Mouse (Mus musculus) ES-CJ7 (cell line): ENCODE results near the gene Med25.

Experiments used
- DNase-seq: peaks from one replicate; pipeline ENCODE4 v3.0.0; 2011; ENCODE audit warnings: low read depth, low spot score

The Med25 gene

GRCm38 (mm10) chr7:44863982-44864494 lies 28.5 kb downstream of the Med25 start:
- DNase-seq: no peak

- no peak for DNase-seq
Measured at GRCm38 (mm10) chr7:44863210-44863609, 29.3 kb downstream of the Med25 start.

GRCm38 (mm10) chr7:44862434-44862833 lies 30.1 kb downstream of the Med25 start:
- no peak for DNase-seq

DNA sequence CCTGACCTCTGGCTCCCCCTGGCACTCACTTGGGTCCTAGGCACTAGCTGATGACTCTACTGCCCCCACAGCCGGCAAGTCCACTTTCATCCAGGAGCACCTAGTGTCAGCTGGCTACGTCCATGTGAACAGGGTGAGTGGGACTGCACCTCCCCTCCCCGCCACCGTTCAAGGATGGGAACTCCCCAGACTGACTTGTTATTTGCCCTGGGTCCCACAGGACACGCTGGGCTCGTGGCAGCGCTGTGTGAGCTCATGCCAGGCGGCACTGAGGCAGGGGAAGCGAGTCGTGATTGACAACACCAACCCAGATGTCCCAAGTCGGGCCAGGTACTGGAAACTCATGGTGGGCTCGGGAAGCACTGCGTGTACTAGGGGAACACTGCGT lies 31.1 kb downstream of the Med25 start:
- DNase-seq: no peak

GRCm38 (mm10) chr7:44860576-44861428 lies 31.7 kb downstream of the Med25 start:
- DNase-seq: peak; percentile 69

DNA sequence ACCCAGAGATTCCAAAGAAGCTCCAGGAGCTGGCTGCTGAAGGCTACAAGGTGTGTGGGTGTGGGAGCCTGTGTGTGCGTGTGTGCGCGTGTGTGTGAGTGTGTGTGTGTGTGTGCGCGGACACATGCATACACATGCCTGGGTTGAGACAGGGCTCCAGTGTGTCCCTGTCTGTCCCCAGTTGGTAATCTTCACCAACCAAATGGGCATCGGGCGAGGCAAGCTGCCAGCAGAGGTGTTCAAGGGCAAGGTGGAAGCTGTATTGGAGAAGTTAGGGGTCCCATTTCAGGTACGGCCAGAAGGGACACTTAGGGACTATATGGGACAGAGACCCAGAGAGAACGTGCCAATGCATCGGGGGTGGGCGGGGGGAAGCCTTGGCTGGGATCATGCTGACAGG lies 32.6 kb downstream of the Med25 start:
- DNase-seq: no peak

- DNase-seq: peak; percentile 82
Measured at GRCm38 (mm10) chr7:44857905-44858304, 34.6 kb downstream of the Med25 start.

GRCm38 (mm10) chr7:44857042-44857552 lies 35.4 kb downstream of the Med25 start, which contains the start of gene Pnkp:
Gene Pnkp (plus strand): TSS chr7:44857139.
- DNase-seq: peak; percentile 94

DNA sequence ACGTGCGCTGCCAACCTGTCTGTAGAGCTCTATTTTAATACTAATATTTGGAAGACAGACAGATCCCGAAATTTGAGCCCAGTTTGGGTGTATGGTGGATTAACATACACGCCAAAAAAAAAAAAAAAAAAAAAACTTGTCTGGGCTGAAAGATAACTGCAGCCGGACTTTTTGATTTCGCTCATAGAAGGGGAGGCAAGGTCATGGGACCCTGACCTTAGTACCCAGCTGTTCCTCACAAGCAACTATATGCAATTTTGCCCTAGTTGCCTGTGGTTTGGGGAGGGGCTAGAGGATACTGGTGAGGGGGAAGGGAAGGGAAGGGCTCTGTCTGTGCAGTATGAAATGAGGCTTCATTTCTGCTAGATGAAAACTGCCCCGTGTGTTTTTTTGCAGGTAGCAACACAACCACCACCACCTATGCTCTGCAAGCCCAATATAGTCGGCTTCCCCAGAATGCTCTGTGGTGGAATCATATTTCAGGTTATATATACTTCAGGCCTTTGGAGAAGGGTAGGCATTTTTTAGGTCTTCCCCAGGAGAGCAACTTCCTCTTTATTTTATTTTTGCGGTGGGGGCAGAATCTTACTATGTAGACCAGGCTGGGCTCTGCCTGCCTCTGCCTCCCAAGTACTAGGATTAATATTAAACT lies 36.1 kb downstream of the Med25 start:
- DNase-seq: no peak

GRCm38 (mm10) chr7:44855036-44855435 lies 37.5 kb downstream of the Med25 start:
- no peak for DNase-seq

DNA sequence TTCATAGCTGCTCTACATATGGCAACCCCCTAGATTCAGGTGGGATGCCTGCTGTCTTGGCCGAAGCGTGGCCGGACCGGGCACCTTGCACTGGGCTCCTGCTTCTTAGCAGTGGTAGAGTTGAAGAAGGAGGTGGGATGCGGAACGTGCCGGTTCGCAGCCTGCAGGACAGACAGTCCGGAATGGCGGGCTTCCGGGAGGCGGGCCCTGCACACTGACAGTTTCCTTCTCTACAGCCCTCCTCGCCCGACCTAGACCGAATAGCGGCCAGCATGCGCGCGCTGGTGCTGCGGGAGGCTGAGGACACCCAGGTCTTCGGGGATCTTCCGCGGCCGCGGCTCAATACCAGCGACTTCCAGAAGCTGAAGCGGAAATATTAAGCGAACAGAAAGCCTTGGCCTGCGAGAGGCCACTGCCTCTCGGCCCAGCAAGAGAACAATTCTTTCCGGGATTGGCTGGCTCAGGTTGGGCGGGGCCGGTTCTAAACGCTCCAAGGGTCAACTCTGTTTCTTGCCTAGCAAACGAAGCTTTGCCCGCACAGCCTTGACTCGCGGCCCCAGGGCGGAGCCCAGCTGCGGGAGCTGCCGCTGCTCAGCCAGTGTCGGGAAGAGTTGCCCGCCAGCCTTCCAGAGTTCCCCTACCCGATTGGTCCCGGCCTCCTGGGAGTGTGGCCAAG lies 38.0 kb downstream of the Med25 start:
- DNase-seq: peak; percentile 74

GRCm38 (mm10) chr7:44853596-44854355 lies 38.7 kb downstream of the Med25 start:
- no peak for DNase-seq

DNA sequence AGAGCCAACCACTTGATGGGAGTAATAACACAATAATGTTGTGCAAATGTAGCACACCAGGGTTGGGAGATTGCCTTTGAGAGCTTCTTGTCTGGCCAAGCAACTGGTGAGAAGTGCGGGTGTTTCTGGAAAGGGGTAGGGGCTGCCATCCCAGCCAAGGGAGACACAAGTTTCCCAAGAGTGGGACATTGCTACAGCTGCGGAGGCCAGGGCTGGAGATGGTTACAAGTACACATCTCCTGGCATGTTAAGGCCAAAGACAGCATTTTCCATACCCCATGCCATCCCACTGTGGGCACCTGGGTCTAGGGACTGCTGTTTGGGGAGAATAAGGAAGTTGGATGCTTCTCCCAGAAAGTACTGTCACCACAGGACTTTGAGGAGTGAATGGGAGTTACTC lies 39.4 kb downstream of the Med25 start:
- no peak for DNase-seq

- no peak for DNase-seq
Measured at GRCm38 (mm10) chr7:44852259-44853027, 40.1 kb downstream of the Med25 start.

DNA sequence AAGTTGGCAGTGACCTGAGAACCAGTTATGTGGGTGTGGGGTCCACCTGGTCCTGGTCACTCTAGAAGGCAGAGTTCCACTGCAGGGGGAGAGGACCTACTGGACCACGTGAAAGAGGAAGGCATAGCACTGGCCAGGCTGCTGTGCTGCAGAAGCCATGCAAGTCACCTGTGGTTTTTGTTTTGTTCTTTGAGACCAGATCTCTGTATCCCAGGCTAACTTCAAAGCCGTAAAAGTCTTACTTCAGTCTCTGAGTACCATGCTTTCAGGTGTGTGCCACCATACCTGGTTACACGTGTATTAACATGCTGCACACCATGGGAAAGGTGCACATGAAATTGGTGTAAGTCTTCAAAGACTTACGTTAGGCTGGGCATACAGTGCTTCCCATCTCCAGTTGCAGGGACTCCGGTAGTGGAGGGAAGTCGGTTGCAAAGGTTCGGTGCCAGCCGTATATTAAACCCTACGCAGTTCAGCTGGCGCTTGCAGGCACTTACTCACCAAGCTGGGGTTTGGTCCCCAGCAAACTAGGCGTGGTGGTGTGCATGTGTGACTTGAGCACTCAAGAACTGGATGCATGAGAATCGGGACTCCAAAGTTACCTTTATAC lies 40.8 kb downstream of the Med25 start:
- no peak for DNase-seq

DNA sequence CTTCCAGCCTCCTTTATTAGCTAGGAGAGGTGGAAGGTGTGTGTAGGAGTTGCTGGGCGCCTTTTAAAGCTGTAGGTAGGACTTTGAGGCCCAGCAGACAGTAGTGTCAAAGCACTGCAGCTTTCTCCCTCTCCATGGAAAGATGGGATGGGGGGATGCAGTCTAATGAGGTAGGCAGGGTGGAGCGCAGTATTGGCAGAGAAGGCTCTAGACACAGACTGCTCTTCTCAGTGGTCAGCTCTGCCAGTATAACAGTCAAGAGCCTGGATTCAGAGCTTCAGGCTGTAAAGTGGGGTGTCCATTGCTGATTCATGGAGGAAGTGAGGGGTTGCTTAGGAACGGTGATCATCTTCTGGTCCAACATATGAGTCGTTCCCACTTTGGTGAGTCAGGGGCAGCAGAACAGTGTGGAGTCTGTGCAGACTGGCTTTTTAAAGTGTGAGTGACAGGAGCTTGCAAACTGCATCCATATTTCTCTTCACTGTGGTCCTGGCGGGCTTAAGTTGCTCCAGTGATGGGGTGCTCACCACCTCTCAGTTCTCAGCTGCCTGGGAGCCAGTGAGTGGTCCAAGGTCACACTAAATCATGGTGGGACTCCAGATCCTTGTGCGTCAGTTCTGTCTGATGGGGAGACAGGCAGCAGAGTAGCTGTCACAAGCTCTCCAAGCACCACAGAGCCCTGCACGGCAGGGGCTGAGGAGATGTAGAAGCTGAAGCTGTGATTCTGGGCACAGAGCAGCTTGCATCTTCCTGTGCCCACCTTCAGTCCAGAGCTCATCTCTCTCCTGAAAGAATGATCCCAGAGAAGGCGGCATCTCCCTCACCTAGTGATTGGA lies 41.5 kb downstream of the Med25 start:
- no peak for DNase-seq

- peak; percentile 74 for DNase-seq
Measured at GRCm38 (mm10) chr7:44850146-44850545, 42.4 kb downstream of the Med25 start.

GRCm38 (mm10) chr7:44849416-44850111 lies 42.9 kb downstream of the Med25 start:
- DNase-seq: peak; percentile 93
